Mouse (Mus musculus) hindbrain, embryonic 16.5 days (tissue): ENCODE measurements at regions not wholly inside any gene's neighbourhood (a gene's known extent, or its start where the extent isn't known, plus 50 kb on each side); places are given as distances from the start of the nearest gene placed in this dataset.

Experiments used
- ATAC-seq: fragments of 200-750 bp; cut with Nextera tagmentation; 2 replicates; pipeline ENCODE4 v1.8.0; 2017; ENCODE audit warnings: moderate TSS enrichment, moderate library complexity
- H3K27ac ChIP-seq: fragments of 300-500 bp; sonication (generic); 2 replicates; pipeline ENCODE4 v1.5.1; 2014; ENCODE audit warnings: low read depth, mild to moderate bottlenecking, control low read depth, low read length, moderate library complexity
- H3K27me3 ChIP-seq: fragments of 300-500 bp; sonication (generic); replicated peaks from 2 replicates; pipeline ENCODE4 v1.6.1; 2014; ENCODE audit warnings: low read length; ENCODE audit not compliant: control insufficient read depth, insufficient read depth
- H3K36me3 ChIP-seq: fragments of 300-500 bp; sonication (generic); 2 replicates; pipeline ENCODE4 v1.6.1; 2014; ENCODE audit warnings: mild to moderate bottlenecking, low read length, moderate library complexity, mixed read lengths; ENCODE audit not compliant: control insufficient read depth, insufficient read depth
- H3K4me1 ChIP-seq: fragments of 300-500 bp; sonication (generic); 2 replicates; pipeline ENCODE4 v1.6.1; 2014; ENCODE audit warnings: low read depth, low read length; ENCODE audit not compliant: control insufficient read depth, insufficient read depth
- H3K4me2 ChIP-seq: fragments of 300-500 bp; sonication (generic); 2 replicates; pipeline ENCODE4 v1.6.1; 2014; ENCODE audit warnings: mild to moderate bottlenecking, low read length, control low read depth, moderate library complexity
- H3K4me3 ChIP-seq: fragments of 300-500 bp; sonication (generic); 2 replicates; pipeline ENCODE4 v1.5.1; 2014; ENCODE audit warnings: mild to moderate bottlenecking, low read length, control low read depth, moderate library complexity
- H3K9ac ChIP-seq: fragments of 300-500 bp; sonication (generic); 2 replicates; pipeline ENCODE4 v1.6.1; 2014; ENCODE audit warnings: low read depth, mild to moderate bottlenecking, control low read depth, low read length, moderate library complexity
- H3K9me3 ChIP-seq: fragments of 300-500 bp; sonication (generic); 2 replicates; pipeline ENCODE4 v1.6.1; 2014; ENCODE audit warnings: mild to moderate bottlenecking, low read length, moderate library complexity; ENCODE audit not compliant: control insufficient read depth
- WGBS: fragments of 180-500 bp; shearing (Covaris S2); extraction: QIAGEN DNeasy Blood & Tissue Kit; methylation state at CpG from one replicate; pipeline ENCODE4 v1.1.7; 2014; 5-methylcytosine and 5-hydroxymethylcytosine counted together

DNA sequence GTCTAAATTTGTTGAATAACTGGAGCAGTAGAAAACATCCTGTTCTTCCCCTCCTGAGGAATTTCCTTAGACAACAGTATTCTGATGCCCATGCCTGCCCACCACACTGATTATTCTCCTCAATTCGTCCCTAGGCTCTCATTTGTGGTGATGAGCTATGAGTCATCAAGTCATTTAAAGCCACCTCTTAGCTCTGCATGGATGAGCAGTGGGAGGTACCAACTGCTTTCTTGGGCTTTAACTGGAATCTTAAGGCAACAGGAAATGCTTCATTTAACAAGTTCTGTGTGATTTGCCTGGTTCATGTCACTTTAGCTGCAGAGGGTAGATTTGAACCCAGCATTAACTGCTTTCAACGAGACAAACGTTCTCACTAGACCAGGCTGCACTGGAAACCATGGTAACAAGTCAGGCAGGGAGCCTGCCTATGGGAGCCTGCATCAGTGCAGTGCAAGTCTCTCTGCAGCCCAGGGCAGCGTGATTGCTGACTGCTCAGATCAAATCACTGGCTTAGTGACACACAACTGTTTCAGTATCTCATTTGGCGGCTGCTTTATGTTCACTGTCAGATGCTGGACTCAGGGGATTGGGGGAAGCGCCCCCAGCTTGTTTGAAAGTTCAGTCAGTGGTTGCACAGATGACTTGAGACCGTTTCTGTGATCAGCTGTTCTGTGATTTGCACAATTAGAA, 273.5 kb upstream of the Tle4 start:
- Histone ChIP-seq H3K4me2 (no peak overlapping the region), H3K9me3 (no peaks in the 10 kb centered on the region), H3K27ac (no peak overlapping the region; the same call in 1 of the 2 replicates), H3K27me3 (no peaks in the 10 kb centered on the region), H3K9ac (no peak overlapping the region), H3K4me3 (no peak overlapping the region), H3K36me3 (no peaks in the 10 kb centered on the region), H3K4me1 (peaks cover 7% of the 10 kb centered on the region)
- 4% methylated on average over 7 of the region's 7 CpGs for WGBS
- peak; percentile 96 for ATAC-seq

DNA sequence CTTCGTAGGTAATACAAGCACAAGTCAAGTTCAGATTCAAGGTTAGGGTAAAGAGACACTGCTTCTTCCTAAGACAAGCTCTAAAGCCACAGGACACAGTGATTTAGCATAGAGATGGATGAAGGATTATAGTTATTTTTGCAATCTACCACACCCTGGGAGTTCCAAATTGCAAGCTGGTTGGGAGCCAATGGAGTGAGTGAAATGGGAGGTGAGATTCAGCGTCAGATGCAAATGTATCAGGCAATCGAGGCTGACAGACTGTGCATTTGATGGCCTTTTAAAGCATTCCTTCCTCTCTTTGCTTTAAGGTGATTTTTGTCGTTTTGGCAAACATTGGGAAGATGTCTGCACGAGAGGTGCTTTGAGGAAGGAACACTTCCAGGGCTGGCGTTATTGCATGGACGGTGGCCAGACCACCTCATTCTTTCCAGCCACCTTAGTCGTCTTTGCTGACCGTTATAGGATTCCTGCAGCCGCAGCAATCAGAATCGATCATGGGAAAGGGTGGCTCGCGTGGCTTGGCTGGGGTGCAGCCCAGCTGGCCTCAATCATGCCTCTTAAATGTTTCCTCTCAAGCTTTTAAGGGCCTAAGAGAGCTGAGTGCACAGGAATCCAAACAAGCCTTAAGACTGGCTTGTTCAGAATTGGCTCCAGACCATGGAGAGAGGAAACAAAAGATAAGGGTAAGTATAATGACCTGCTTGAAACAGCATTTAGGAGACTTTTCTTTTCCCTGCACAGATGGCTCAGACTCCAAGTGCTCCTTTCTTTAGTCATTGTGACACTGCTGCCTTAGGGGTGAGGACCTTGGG, 265.0 kb upstream of the Tle4 start:
- H3K9me3 ChIP-seq, result no peaks in the 10 kb centered on the region
- H3K27me3 ChIP-seq, result no peaks in the 10 kb centered on the region; the same call in 1 of the 2 replicates
- no peaks in the 10 kb centered on the region for H3K36me3 ChIP-seq
- H3K4me2 ChIP-seq, result no peak overlapping the region
- H3K4me1 ChIP-seq, result no peaks in the 10 kb centered on the region
- H3K9ac ChIP-seq, result no peak overlapping the region
- no peak overlapping the region for H3K27ac ChIP-seq
- no peak overlapping the region for H3K4me3 ChIP-seq
- ATAC-seq, result peak; percentile 30; the same call in 1 of the 2 replicates
- 36% methylated on average over 13 of the region's 13 CpGs for WGBS

DNA sequence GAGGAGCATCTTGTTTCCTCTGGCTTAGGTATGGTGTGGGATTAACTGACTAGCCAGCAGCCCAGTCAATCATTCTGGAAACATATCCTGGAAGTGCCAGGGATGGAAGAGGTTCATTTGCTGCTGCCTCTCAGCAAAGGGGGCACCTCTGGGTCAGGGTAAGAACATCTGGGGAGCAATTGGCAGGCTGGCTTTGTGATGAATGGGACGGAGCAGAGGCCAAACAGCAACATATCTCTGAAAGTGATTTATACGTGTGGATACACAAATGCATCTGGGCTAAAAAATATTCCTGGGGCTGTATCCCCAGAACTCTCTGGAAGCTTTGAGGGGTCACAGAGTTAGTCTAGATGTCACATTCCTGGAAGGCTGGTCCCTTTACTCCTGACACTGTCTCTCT, 257.2 kb upstream of the Tle4 start:
- no peak overlapping the region for H3K4me2 ChIP-seq
- H3K36me3 ChIP-seq, result no peaks in the 10 kb centered on the region
- WGBS, result 84% methylated on average over 2 of the region's 2 CpGs
- H3K27ac ChIP-seq, result no peak overlapping the region
- no peaks in the 10 kb centered on the region for H3K27me3 ChIP-seq
- H3K9ac ChIP-seq, result no peak overlapping the region
- no peaks in the 10 kb centered on the region for H3K9me3 ChIP-seq
- ATAC-seq, result no peak
- H3K4me3 ChIP-seq, result no peak overlapping the region
- no peaks in the 10 kb centered on the region for H3K4me1 ChIP-seq

DNA sequence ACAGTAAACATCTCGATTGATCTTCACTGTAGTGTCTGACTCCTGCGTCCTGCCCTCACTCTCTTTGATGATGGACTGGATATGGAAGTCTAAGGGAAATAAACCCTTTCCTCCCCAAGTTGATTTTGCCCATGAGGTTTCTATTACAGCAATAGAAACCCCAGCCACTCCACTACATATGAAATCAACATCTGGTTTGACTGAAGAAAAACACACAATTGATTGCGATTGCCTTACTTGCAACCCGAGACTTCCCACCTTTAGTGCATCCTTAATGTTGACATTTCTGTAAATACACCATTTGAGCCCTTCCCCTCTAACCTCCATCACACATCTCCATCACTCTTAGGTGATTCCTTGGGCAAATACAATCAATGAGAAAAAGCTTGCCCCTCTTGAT, 255.6 kb upstream of the Tle4 start:
- no peak overlapping the region for H3K27ac ChIP-seq
- H3K4me2 ChIP-seq, result no peak overlapping the region
- 84% methylated on average over 4 of the region's 4 CpGs for WGBS
- H3K4me3 ChIP-seq, result no peak overlapping the region
- no peaks in the 10 kb centered on the region for H3K36me3 ChIP-seq
- H3K4me1 ChIP-seq, result no peaks in the 10 kb centered on the region
- no peaks in the 10 kb centered on the region for H3K9me3 ChIP-seq
- H3K9ac ChIP-seq, result no peak overlapping the region
- ATAC-seq, result no peak
- H3K27me3 ChIP-seq, result no peaks in the 10 kb centered on the region

DNA sequence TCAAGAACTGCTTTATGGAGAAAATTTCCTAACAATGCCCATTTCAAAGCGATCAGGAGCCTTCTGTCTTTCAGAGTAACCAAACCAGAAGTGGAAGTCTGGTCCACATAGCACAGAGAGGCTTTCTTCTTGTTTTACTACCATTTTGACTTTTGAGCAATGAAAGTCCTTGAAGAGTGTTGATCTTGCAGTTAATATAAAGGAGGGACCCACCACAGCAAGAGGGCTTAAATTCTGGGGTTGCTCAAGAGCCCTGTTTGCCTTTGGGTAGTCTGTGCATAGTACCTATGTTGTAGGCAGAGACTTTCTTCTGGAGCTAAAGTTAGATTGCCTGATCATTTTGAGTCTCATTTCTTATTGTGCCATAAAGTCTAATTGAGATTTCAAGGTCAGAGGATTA, 251.7 kb upstream of the Tle4 start:
- Histone ChIP-seq H3K9ac (no peak overlapping the region), H3K4me3 (no peak overlapping the region), H3K4me1 (no peaks in the 10 kb centered on the region), H3K4me2 (no peak overlapping the region), H3K27ac (no peak overlapping the region), H3K36me3 (no peaks in the 10 kb centered on the region), H3K27me3 (no peaks in the 10 kb centered on the region), H3K9me3 (no peaks in the 10 kb centered on the region)
- 82% methylated on average over 1 of the region's 1 CpGs for WGBS
- ATAC-seq, result no peak

DNA sequence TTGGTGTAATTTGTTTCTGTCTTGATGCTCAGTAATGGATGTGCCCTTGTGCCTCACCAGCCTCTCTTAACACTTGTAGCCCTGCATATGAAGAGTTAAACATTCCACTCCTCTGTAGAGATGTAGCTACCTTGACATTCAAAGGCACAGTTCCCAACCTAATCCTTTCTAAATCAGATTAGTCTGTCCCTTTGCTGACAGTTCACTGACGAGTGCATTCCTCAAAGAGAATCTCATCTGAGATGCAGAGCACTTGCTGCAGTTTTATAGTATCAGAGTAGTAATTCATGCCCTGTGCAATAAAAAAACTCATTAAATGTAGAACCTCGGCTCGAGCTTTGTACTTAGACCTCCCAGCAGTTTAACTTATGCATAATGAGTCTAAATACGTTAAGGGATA, 249.3 kb upstream of the Tle4 start:
- 34% methylated on average over 4 of the region's 4 CpGs for WGBS
- no peaks in the 10 kb centered on the region for H3K27me3 ChIP-seq
- H3K27ac ChIP-seq, result no peak overlapping the region
- no peaks in the 10 kb centered on the region for H3K4me1 ChIP-seq
- H3K9me3 ChIP-seq, result no peaks in the 10 kb centered on the region
- no peak overlapping the region for H3K9ac ChIP-seq
- H3K4me2 ChIP-seq, result no peak overlapping the region
- no peaks in the 10 kb centered on the region for H3K36me3 ChIP-seq
- ATAC-seq, result 0 out of 2 replicates have a peak, but pooled peaks have one; percentile 48
- H3K4me3 ChIP-seq, result no peak overlapping the region

DNA sequence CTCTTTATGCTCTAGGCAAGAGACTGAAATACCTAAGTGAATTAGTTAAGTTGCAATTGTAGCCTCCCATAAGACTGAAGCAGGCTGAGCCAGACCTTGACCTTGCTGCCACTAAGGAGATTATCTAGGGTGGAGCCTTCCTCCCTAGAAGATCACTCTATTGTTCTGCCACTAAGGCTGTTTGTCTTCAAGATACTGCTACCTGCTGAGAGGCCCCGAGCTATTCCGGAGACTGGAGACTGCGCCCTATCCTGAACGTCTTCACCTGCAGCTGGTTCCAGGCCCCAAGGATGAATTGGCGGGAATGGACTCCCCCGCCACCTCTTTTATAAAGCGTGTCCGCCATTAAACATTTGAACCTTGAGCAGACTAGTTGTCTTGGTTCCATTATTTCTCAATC, 237.8 kb upstream of the Tle4 start:
- no peak overlapping the region for H3K27ac ChIP-seq
- H3K9ac ChIP-seq, result no peak overlapping the region
- H3K27me3 ChIP-seq, result no peaks in the 10 kb centered on the region
- no peaks in the 10 kb centered on the region for H3K36me3 ChIP-seq
- no peaks in the 10 kb centered on the region for H3K9me3 ChIP-seq
- no peaks in the 10 kb centered on the region for H3K4me1 ChIP-seq
- ATAC-seq, result no peak
- H3K4me3 ChIP-seq, result no peak overlapping the region
- H3K4me2 ChIP-seq, result no peak overlapping the region
- WGBS, result 67% methylated on average over 8 of the region's 8 CpGs

DNA sequence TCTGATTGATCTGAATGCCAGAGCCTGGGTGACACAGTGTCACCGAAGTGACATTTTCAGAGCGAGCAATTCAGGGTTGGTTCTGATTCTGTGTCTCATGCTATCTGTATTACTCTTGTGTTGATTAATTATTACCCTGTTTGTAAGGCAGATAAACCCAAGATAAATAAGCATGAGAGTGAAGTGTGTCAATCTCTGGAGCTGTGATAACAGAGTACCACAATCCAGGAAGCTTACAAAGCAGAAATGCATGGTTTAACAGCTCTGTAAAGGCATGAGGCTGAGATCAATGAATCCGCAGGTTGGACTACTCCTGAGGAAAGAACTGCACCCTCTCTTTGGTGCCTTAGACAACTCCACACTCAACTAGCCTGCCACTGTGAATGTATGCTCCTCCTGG, 218.5 kb upstream of the Tle4 start:
- H3K27ac ChIP-seq, result no peak overlapping the region
- WGBS, result 84% methylated on average over 3 of the region's 3 CpGs
- no peaks in the 10 kb centered on the region for H3K4me1 ChIP-seq
- H3K4me2 ChIP-seq, result no peak overlapping the region
- H3K9ac ChIP-seq, result no peak overlapping the region
- no peaks in the 10 kb centered on the region for H3K36me3 ChIP-seq
- no peak overlapping the region for H3K4me3 ChIP-seq
- H3K27me3 ChIP-seq, result peaks cover 2% of the 10 kb centered on the region; the same call in 1 of the 2 replicates
- no peaks in the 10 kb centered on the region for H3K9me3 ChIP-seq
- ATAC-seq, result no peak

DNA sequence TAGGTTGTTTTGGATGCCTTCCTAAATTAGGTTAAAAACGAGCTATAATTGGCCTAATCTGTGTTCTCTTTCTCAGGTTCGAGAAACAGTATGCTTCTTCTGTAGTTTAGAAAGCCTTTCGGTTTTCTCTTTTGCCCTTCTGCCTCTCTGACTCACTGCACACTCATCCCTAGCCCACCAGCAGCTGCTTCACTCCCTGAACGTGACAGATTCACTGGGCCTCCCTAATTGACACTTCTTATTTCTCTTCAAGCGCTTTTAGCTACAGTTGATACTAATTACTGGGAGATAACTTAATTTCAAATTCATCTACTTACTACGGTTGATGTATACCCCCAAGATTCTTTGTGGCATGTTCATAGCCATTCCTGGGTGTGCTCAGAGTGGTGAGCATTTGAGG, 208.9 kb upstream of the Tle4 start:
- H3K27ac ChIP-seq, result no peak overlapping the region
- no peaks in the 10 kb centered on the region for H3K9me3 ChIP-seq
- H3K4me3 ChIP-seq, result no peak overlapping the region
- H3K4me1 ChIP-seq, result no peaks in the 10 kb centered on the region; the same call in 1 of the 2 replicates
- no peaks in the 10 kb centered on the region for H3K36me3 ChIP-seq
- H3K9ac ChIP-seq, result no peak overlapping the region
- no peaks in the 10 kb centered on the region for H3K27me3 ChIP-seq
- ATAC-seq, result no peak
- H3K4me2 ChIP-seq, result no peak overlapping the region
- 59% methylated on average over 6 of the region's 6 CpGs for WGBS
